Mouse (Mus musculus): ENCODE data around the gene Myl9. TPM values are rescaled to one million over a fixed set of nuclear protein-coding genes. Genes with fewer than 3 reads are reported as not detected.
"Not testable (repeated sequence)": the region's sequence is repeated elsewhere in the genome, so short reads cannot be mapped to it uniquely, and the experiment has no call there.

Gene Myl9
- polyA plus RNA-seq, 1 experiment: 100 TPM

DNA sequence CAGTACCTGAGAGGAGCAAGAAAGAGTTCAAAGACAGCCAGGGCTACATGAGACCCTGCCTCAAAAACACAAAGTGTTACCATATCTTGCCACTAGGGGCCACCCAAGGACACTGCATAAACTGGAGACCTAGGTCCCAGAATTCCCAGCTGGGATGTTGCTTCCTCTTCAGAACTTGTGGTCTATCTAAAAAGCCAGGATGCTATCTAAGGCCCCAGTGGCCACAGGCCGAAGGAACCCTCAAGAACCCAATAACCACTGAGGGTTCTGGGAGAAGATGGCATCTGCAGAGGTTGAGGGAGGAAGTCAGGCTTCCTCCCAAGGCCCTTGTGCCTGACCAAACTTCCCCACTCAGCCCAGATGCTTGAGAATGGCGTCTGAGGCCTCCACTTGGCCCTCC lies 34.4 kb downstream of the Myl9 start:
- Histone ChIP-seq H3K27ac (ENCODE audit: insufficient read depth, low read length) (no peak overlapping the region), H3K36me3 (ENCODE audit: control insufficient read depth, insufficient read depth, low read length) (no peaks in the 10 kb centered on the region), H3K4me3 (ENCODE audit: extremely low read depth, insufficient read depth, insufficient read length) (no peak overlapping the region), H3K27me3 (ENCODE audit: control insufficient read depth, insufficient read depth, low read length) (no peaks in the 10 kb centered on the region), H3K4me1 (ENCODE audit: control insufficient read depth, insufficient read depth, insufficient read length) (no peaks in the 10 kb centered on the region)
- TF ChIP-seq CTCF (IDR thresholded peaks at IDR 0.05; ENCODE audit: extremely low read depth, insufficient read depth, insufficient read length, insufficient replicate concordance): peak; percentile 42; the same call in 1 of the 2 replicates
- TF ChIP-seq POLR2A (IDR thresholded peaks at IDR 0.05; ENCODE audit: low read depth, low read length): no peak
- peak in 1 of 2 experiments; percentile 29 for DNase-seq (ENCODE audit: low read depth in 1 of 2, low spot score in 2 of 2)
- WGBS: 2% methylated on average over 2 of the region's 2 CpGs

DNA sequence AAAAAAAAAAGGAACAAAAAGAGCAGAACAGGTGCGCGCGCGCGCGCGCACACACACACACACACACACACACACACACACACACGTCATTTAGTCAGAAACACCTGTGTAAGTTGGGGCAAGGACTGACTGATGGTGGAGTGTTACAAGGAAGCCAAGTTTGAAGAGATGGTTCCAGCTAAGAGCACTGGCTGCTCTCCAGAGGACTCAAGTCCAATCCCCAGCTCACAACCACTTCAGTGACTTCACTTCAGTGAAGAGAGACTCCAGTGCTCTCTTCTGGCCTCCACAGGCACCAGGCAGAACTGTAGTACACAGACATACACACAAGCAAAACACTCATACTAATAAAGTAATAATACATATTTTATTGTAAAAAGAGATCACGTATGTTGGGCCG lies 35.5 kb downstream of the Myl9 start:
- no peak overlapping the region for H3K4me3 ChIP-seq (ENCODE audit: extremely low read depth, insufficient read depth, insufficient read length)
- no peaks in the 10 kb centered on the region for H3K27me3 ChIP-seq (ENCODE audit: control insufficient read depth, insufficient read depth, low read length)
- no peak for TF ChIP-seq CTCF (IDR thresholded peaks at IDR 0.05; ENCODE audit: extremely low read depth, insufficient read depth, insufficient read length, insufficient replicate concordance)
- no peak for TF ChIP-seq POLR2A (IDR thresholded peaks at IDR 0.05; ENCODE audit: low read depth, low read length)
- no peak overlapping the region for H3K27ac ChIP-seq (ENCODE audit: insufficient read depth, low read length)
- no peak for DNase-seq (ENCODE audit: low read depth in 1 of 2, low spot score in 2 of 2)
- no peaks in the 10 kb centered on the region for H3K4me1 ChIP-seq (ENCODE audit: control insufficient read depth, insufficient read depth, insufficient read length)
- WGBS: 96% methylated on average over 10 of the region's 10 CpGs
- no peaks in the 10 kb centered on the region for H3K36me3 ChIP-seq (ENCODE audit: control insufficient read depth, insufficient read depth, low read length)

DNA sequence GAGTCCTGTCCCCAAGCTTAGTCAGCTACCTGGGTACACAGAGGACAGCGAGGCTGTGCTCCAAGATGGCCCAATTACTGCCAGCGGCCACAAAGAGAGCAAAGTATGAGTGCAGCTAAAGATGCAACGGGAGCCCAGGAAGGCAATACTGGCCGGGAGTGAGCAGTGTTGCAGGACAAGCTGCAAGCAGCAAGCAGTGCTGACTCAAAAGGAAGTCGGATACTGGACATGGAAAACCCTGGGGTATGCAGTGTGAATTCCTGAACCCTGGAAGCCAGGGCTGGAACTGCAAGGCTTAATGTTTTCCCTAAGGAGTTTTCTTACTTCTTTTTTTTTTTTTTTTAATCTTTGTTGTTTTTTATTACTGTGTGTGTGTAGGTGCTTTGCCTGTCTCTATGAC lies 36.3 kb downstream of the Myl9 start:
- 73% methylated on average over 5 of the region's 5 CpGs for WGBS
- Histone ChIP-seq H3K27ac (ENCODE audit: insufficient read depth, low read length) (no peak overlapping the region), H3K4me3 (ENCODE audit: extremely low read depth, insufficient read depth, insufficient read length) (no peak overlapping the region), H3K4me1 (ENCODE audit: control insufficient read depth, insufficient read depth, insufficient read length) (no peaks in the 10 kb centered on the region), H3K27me3 (ENCODE audit: control insufficient read depth, insufficient read depth, low read length) (no peaks in the 10 kb centered on the region), H3K36me3 (ENCODE audit: control insufficient read depth, insufficient read depth, low read length) (no peaks in the 10 kb centered on the region)
- DNase-seq (ENCODE audit: low read depth in 1 of 2, low spot score in 2 of 2): no peak
- TF ChIP-seq CTCF (IDR thresholded peaks at IDR 0.05; ENCODE audit: extremely low read depth, insufficient read depth, insufficient read length, insufficient replicate concordance): no peak
- TF ChIP-seq POLR2A (IDR thresholded peaks at IDR 0.05; ENCODE audit: low read depth, low read length): no peak

DNA sequence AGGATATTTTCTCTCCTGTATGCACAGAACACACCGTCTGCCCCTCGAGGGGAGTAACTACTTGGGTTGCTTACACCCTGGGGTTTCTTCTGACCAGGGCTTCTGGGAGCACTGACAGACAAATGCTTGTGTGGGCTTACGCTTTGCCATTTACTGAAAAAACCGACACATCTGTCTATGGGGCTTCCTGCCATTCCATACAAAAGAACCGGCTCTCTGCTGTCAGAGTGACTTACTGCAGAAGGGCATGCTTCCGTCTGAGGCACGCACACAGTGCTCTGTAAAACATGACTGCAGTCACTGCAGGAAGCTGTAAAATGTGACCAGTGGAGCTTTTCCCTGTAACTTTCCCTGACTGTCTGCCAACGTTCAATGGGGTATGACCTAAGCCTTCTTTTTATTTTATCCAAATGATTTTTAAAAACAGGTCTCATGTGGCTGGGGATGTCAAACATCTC lies 39.2 kb downstream of the Myl9 start:
- H3K27me3 ChIP-seq (ENCODE audit: control insufficient read depth, insufficient read depth, low read length): no peaks in the 10 kb centered on the region
- TF ChIP-seq CTCF (IDR thresholded peaks at IDR 0.05; ENCODE audit: extremely low read depth, insufficient read depth, insufficient read length, insufficient replicate concordance) (no peak), POLR2A (IDR thresholded peaks at IDR 0.05; ENCODE audit: low read depth, low read length) (no peak)
- no peak for DNase-seq (ENCODE audit: low read depth in 1 of 2, low spot score in 2 of 2)

DNA sequence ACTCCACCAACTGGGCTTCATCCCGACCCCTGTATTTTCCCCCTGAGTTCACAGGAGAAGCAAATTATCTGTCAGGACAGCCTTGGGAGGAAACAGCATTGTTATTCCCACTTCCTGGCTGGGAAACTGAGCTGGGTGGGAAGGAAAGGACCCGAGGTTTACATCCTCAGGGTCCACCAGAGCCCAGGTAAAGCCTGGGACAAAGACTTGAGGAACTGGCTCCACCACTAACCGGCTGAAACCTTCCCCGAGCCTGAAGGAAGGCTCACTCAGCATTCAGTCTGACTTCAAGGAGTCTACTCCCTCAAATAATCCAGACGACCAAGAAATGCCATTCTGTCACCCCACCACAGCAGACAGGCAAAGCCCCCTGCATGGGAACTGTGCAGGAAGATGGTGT lies 39.7 kb downstream of the Myl9 start:
- Histone ChIP-seq H3K27me3 (ENCODE audit: control insufficient read depth, insufficient read depth, low read length) (no peaks in the 10 kb centered on the region), H3K4me1 (ENCODE audit: control insufficient read depth, insufficient read depth, insufficient read length) (no peaks in the 10 kb centered on the region), H3K27ac (ENCODE audit: insufficient read depth, low read length) (no peak overlapping the region), H3K36me3 (ENCODE audit: control insufficient read depth, insufficient read depth, low read length) (no peaks in the 10 kb centered on the region), H3K4me3 (ENCODE audit: extremely low read depth, insufficient read depth, insufficient read length) (no peak overlapping the region)
- WGBS: 50% methylated on average over 5 of the region's 5 CpGs
- no peak for DNase-seq (ENCODE audit: low read depth in 1 of 2, low spot score in 2 of 2)
- TF ChIP-seq POLR2A (IDR thresholded peaks at IDR 0.05; ENCODE audit: low read depth, low read length): no peak
- no peak for TF ChIP-seq CTCF (IDR thresholded peaks at IDR 0.05; ENCODE audit: extremely low read depth, insufficient read depth, insufficient read length, insufficient replicate concordance)

More for the DNA sequence above, 39.2 kb downstream of the Myl9 start:
- H3K4me3 ChIP-seq (ENCODE audit: extremely low read depth, insufficient read depth, insufficient read length): no peak overlapping the region
- H3K36me3 ChIP-seq (ENCODE audit: control insufficient read depth, insufficient read depth, low read length): no peaks in the 10 kb centered on the region
- no peaks in the 10 kb centered on the region for H3K4me1 ChIP-seq (ENCODE audit: control insufficient read depth, insufficient read depth, insufficient read length)
- H3K27ac ChIP-seq (ENCODE audit: insufficient read depth, low read length): no peak overlapping the region
- WGBS: 15% methylated on average over 8 of the region's 8 CpGs

DNA sequence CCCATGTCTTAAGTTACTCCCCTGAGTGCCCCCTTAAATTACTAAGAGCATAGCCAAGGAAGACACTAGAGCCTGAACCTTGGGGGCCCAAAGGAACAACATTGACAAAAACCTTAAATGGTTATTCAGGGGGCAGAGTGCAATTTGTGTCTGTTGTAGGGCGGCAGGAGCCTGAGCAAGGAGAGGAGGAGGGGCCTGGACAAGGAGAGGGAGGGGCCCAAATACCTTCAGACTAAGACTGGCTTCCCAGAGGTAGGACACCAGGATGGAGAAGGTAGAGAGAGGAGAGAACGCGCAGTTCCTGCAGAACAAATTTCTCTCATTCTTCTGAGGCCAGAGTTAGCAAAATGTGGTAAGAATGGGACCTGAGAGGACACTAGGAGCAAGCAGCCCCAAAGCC lies 40.2 kb downstream of the Myl9 start:
- no peaks in the 10 kb centered on the region for H3K27me3 ChIP-seq (ENCODE audit: control insufficient read depth, insufficient read depth, low read length)

DNA sequence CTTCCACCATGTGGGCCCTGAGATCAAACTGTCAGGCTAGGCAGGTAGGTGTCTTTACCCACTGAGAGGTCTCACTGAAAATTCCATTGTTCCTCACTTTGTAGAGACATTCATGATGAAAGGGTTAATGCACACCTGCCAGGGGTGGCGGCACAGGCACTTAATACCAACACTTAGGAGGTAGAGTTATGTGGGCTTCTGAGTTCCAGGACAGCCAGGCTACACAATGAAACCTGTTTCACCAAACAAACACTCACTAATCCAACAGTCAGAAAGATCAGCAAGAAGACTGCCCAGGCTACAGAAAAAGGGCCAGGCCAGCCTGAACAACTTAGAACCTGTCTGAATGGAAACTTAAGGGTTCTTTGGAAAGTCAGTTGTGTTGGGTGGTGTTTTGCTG lies 40.9 kb downstream of the Myl9 start:
- H3K27me3 ChIP-seq (ENCODE audit: control insufficient read depth, insufficient read depth, low read length): no peaks in the 10 kb centered on the region
- no peak overlapping the region for H3K4me3 ChIP-seq (ENCODE audit: extremely low read depth, insufficient read depth, insufficient read length)
- H3K27ac ChIP-seq (ENCODE audit: insufficient read depth, low read length): no peak overlapping the region
- no peaks in the 10 kb centered on the region for H3K4me1 ChIP-seq (ENCODE audit: control insufficient read depth, insufficient read depth, insufficient read length)
- no peak for DNase-seq (ENCODE audit: low read depth in 1 of 2, low spot score in 2 of 2)
- no peak for TF ChIP-seq CTCF (IDR thresholded peaks at IDR 0.05; ENCODE audit: extremely low read depth, insufficient read depth, insufficient read length, insufficient replicate concordance)
- TF ChIP-seq POLR2A (IDR thresholded peaks at IDR 0.05; ENCODE audit: low read depth, low read length): no peak
- WGBS: 86% methylated on average over 1 of the region's 1 CpGs
- no peaks in the 10 kb centered on the region for H3K36me3 ChIP-seq (ENCODE audit: control insufficient read depth, insufficient read depth, low read length)

More for the DNA sequence above, 40.2 kb downstream of the Myl9 start:
- 95% methylated on average over 3 of the region's 3 CpGs for WGBS
- TF ChIP-seq CTCF (IDR thresholded peaks at IDR 0.05; ENCODE audit: extremely low read depth, insufficient read depth, insufficient read length, insufficient replicate concordance): no peak
- no peak for TF ChIP-seq POLR2A (IDR thresholded peaks at IDR 0.05; ENCODE audit: low read depth, low read length)
- DNase-seq (ENCODE audit: low read depth in 1 of 2, low spot score in 2 of 2): no peak
- Histone ChIP-seq H3K36me3 (ENCODE audit: control insufficient read depth, insufficient read depth, low read length) (no peaks in the 10 kb centered on the region), H3K4me1 (ENCODE audit: control insufficient read depth, insufficient read depth, insufficient read length) (no peaks in the 10 kb centered on the region), H3K27ac (ENCODE audit: insufficient read depth, low read length) (no peak overlapping the region), H3K4me3 (ENCODE audit: extremely low read depth, insufficient read depth, insufficient read length) (no peak overlapping the region)

DNA sequence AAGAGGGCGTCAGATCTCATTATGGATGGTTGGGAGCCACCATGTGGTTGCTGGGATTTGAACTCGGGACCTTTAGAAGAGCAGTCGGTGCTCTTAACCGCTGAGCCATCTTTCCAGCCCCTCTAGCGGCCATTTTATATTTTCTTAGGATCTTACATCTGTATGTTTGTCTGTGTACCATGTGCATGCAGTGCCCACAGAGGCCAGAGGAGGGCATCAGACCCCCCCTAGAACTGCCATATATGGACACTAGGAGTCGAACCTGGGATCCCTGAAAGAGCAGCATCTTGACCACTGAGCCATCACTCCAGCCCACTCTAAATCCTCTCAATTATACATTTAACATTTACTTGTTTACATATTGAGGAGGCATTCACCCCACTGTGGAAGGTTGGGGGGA lies 49.9 kb downstream of the Myl9 start:
- H3K27me3 ChIP-seq (ENCODE audit: control insufficient read depth, insufficient read depth, low read length); H3K36me3 ChIP-seq (ENCODE audit: control insufficient read depth, insufficient read depth, low read length); H3K4me3 ChIP-seq (ENCODE audit: extremely low read depth, insufficient read depth, insufficient read length); H3K27ac ChIP-seq (ENCODE audit: insufficient read depth, low read length); H3K4me1 ChIP-seq (ENCODE audit: control insufficient read depth, insufficient read depth, insufficient read length); DNase-seq (ENCODE audit: low read depth in 1 of 2, low spot score in 2 of 2): not testable (repeated sequence)
- 85% methylated on average over 6 of the region's 6 CpGs for WGBS

Data from spleen, adult 2 months (tissue).